Mouse (Mus musculus) ES-Bruce4 (cell line): ENCODE data around the gene Cyp2d26. TPM values are rescaled to one million over a fixed set of nuclear protein-coding genes. Genes with fewer than 3 reads are reported as not detected.

Source experiments
- H3K27ac ChIP-seq: 2 replicates; pipeline ENCODE4 v1.5.1; 2012; ENCODE audit warnings: low read length, inconsistent platforms; ENCODE audit not compliant: insufficient read depth
- H3K27me3 ChIP-seq: 2 replicates; pipeline ENCODE4 v1.6.1; 2012; ENCODE audit warnings: mild to moderate bottlenecking, low read length, inconsistent platforms; ENCODE audit not compliant: control insufficient read depth, poor library complexity, insufficient read depth, severe bottlenecking
- H3K36me3 ChIP-seq: 2 replicates; pipeline ENCODE4 v1.6.1; 2012; ENCODE audit warnings: inconsistent platforms, mild to moderate bottlenecking, low read length, moderate library complexity; ENCODE audit not compliant: control insufficient read depth, poor library complexity, insufficient read depth, severe bottlenecking
- H3K4me1 ChIP-seq: one replicate; pipeline ENCODE4 v1.8.1; 2011; ENCODE audit warnings: low read length; ENCODE audit not compliant: control insufficient read depth, insufficient read depth
- H3K4me3 ChIP-seq: 2 replicates; pipeline ENCODE4 v1.5.1; 2011; ENCODE audit warnings: low read depth, mild to moderate bottlenecking, low read length
- H3K9ac ChIP-seq: 2 replicates; pipeline ENCODE4 v1.6.1; 2012; ENCODE audit warnings: low read depth, mild to moderate bottlenecking, inconsistent platforms; ENCODE audit not compliant: poor library complexity, severe bottlenecking
- H3K9me3 ChIP-seq: replicated peaks from 2 replicates; pipeline ENCODE4 v1.6.1; 2012; ENCODE audit warnings: mild to moderate bottlenecking, low read length, inconsistent platforms; ENCODE audit not compliant: control insufficient read depth, poor library complexity, insufficient read depth, severe bottlenecking
- CTCF ChIP-seq: IDR thresholded peaks from one replicate; pipeline ENCODE4 v1.8.1; 2011; ENCODE audit warnings: low read depth, low read length
- EP300 ChIP-seq: IDR thresholded peaks from 2 replicates; pipeline ENCODE4 v1.6.1; 2011; ENCODE audit warnings: low read depth, low read length; ENCODE audit not compliant: insufficient read depth
- POLR2A ChIP-seq: IDR thresholded peaks from one replicate; pipeline ENCODE4 v1.8.1; 2011; ENCODE audit warnings: low read length; ENCODE audit not compliant: insufficient read depth
- polyA plus RNA-seq: library from polyadenylated mRNA; stranded (reverse); fragments of >200 nt; gene quantifications from 2 replicates; pipeline ENCODE4 v1.2.4, GENCODE M21; 2011; ENCODE audit warnings: low read depth; ENCODE audit not compliant: missing spikeins, insufficient read depth, insufficient read length

The Cyp2d26 gene
- polyA plus RNA-seq, 1 experiment, result not detected

GRCm38 (mm10) chr15:82815296-82815695 is 21.2 kb upstream of the Cyp2d26 start:
- TF ChIP-seq EP300, result no peak
- no peak for TF ChIP-seq POLR2A
- TF ChIP-seq CTCF, result no peak
- Histone ChIP-seq H3K4me1 (no peaks in the 10 kb centered on the region), H3K36me3 (peaks cover 27% of the 10 kb centered on the region)

GRCm38 (mm10) chr15:82814806-82815205 is 20.7 kb upstream of the Cyp2d26 start:
- Histone ChIP-seq H3K4me1 (no peaks in the 10 kb centered on the region), H3K9me3 (no peaks in the 10 kb centered on the region), H3K9ac (no peak overlapping the region), H3K27me3 (no peaks in the 10 kb centered on the region), H3K36me3 (peaks cover 31% of the 10 kb centered on the region), H3K27ac (no peak overlapping the region), H3K4me3 (no peak overlapping the region)
- TF ChIP-seq CTCF, result peak; percentile 76
- TF ChIP-seq EP300, result no peak

More at GRCm38 (mm10) chr15:82815296-82815695, 21.2 kb upstream of the Cyp2d26 start:
- H3K27me3 ChIP-seq, result no peaks in the 10 kb centered on the region
- H3K27ac ChIP-seq, result no peak overlapping the region
- H3K9ac ChIP-seq, result no peak overlapping the region
- no peaks in the 10 kb centered on the region for H3K9me3 ChIP-seq
- H3K4me3 ChIP-seq, result no peak overlapping the region

- H3K4me3 ChIP-seq, result no peak overlapping the region
- no peak overlapping the region for H3K9ac ChIP-seq
- peaks cover 33% of the 10 kb centered on the region for H3K36me3 ChIP-seq
- no peaks in the 10 kb centered on the region for H3K27me3 ChIP-seq
- H3K9me3 ChIP-seq, result no peaks in the 10 kb centered on the region
- no peak for TF ChIP-seq CTCF
- no peak for TF ChIP-seq EP300
- TF ChIP-seq POLR2A, result no peak
- H3K4me1 ChIP-seq, result peaks cover 2% of the 10 kb centered on the region
- H3K27ac ChIP-seq, result no peak overlapping the region
These were observed 20.2 kb upstream of the Cyp2d26 start for GRCm38 (mm10) chr15:82814321-82814720.

GRCm38 (mm10) chr15:82810556-82810955 is 16.5 kb upstream of the Cyp2d26 start:
- Histone ChIP-seq H3K36me3 (peaks cover 28% of the 10 kb centered on the region), H3K4me1 (peaks cover 2% of the 10 kb centered on the region)
- TF ChIP-seq POLR2A (no peak), CTCF (no peak), EP300 (no peak)

GRCm38 (mm10) chr15:82809511-82809910 is 15.4 kb upstream of the Cyp2d26 start:
- Histone ChIP-seq H3K4me1 (peaks cover 2% of the 10 kb centered on the region), H3K9me3 (no peaks in the 10 kb centered on the region), H3K36me3 (peaks cover 27% of the 10 kb centered on the region), H3K9ac (no peak overlapping the region), H3K27me3 (no peaks in the 10 kb centered on the region), H3K27ac (peak overlapping the region; percentile 57), H3K4me3 (no peak overlapping the region)
- peak; percentile 54; the same call in 1 of the 2 replicates for TF ChIP-seq EP300
- TF ChIP-seq POLR2A, result no peak

More at GRCm38 (mm10) chr15:82810556-82810955, 16.5 kb upstream of the Cyp2d26 start:
- Histone ChIP-seq H3K4me3 (no peak overlapping the region), H3K27ac (no peak overlapping the region), H3K27me3 (no peaks in the 10 kb centered on the region), H3K9me3 (no peaks in the 10 kb centered on the region), H3K9ac (no peak overlapping the region)

- TF ChIP-seq POLR2A (no peak), EP300 (no peak), CTCF (no peak)
- Histone ChIP-seq H3K36me3 (peaks cover 12% of the 10 kb centered on the region), H3K4me1 (peaks cover 2% of the 10 kb centered on the region), H3K9ac (no peak overlapping the region), H3K4me3 (no peak overlapping the region), H3K27ac (no peak overlapping the region), H3K27me3 (no peaks in the 10 kb centered on the region), H3K9me3 (no peaks in the 10 kb centered on the region)
These were observed 13.1 kb upstream of the Cyp2d26 start for GRCm38 (mm10) chr15:82806969-82807763.
